Mouse (Mus musculus): ENCODE results near the gene Heg1.

DNA sequence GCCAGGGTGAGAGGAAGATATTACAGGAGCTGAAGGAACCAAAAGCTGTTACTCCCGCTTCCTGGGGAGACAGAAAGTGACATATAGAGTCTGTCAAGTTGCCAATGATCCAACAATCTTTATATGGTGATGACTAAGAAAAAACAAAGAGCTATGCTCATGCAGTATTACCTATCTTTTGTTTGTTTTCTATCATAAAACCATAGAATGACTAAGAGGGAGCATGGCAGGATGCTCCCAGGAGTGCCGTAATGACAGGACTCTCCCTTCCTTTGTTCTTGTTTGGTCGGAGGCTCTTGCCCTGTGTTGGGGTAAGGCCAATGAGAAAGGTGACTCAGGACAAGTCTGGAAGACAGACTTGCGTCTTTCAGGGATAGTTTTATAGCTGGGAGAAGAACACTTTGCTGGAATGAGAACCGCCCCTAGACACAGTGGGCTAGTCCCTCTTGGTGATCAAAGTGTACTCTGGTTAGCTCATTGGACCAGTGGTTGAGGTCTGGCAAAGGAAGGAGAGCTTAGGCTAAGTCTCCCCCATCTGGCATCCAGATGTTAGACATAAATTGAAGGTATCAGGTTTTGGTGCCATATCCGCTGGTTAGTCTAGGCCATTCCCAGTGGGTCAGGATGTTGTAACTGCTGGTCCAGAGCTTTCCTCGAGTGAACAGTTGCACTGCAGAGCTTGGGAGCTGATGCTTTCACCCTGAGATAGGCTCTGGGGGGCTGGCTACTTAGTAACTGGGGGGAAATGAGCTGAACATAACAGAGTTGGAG, 55.0 kb downstream of the Heg1 start:
- TF ChIP-seq CTCF (IDR thresholded peaks at IDR 0.05; ENCODE audit: low read depth), result no peak
- no peak for TF ChIP-seq EP300 (optimal IDR thresholded peaks at IDR 0.05)

Data from stomach, postnatal 0 days (tissue).